Mouse (Mus musculus) MN1 (cell line): ENCODE measurements around the gene Zfp536.
"Not testable (repeated sequence)": the region's sequence is repeated elsewhere in the genome, so short reads cannot be mapped to it uniquely, and the experiment has no call there.

Experiments
- DNase-seq: peaks from one replicate; pipeline ENCODE4 v3.0.0-alpha.2; 2016; ENCODE audit warnings: low spot score

Gene Zfp536

GRCm38 (mm10) chr7:37758886-37759285 is 14.6 kb downstream of the Zfp536 start:
- no peak for DNase-seq

GRCm38 (mm10) chr7:37753024-37753423 is 20.4 kb downstream of the Zfp536 start:
- no peak for DNase-seq

GRCm38 (mm10) chr7:37746133-37746761 is 27.2 kb downstream of the Zfp536 start:
- DNase-seq, result no peak

- DNase-seq, result no peak
These were observed 30.1 kb downstream of the Zfp536 start for GRCm38 (mm10) chr7:37743350-37743749.

GRCm38 (mm10) chr7:37737191-37737590 is 36.2 kb downstream of the Zfp536 start:
- DNase-seq, result no peak

GRCm38 (mm10) chr7:37736413-37736720 is 37.1 kb downstream of the Zfp536 start:
- no peak for DNase-seq

- DNase-seq, result no peak
These were observed 37.6 kb downstream of the Zfp536 start for GRCm38 (mm10) chr7:37735707-37736412.

- DNase-seq, result no peak
These were observed 38.3 kb downstream of the Zfp536 start for GRCm38 (mm10) chr7:37735101-37735500.

- no peak for DNase-seq
These were observed 38.9 kb downstream of the Zfp536 start for GRCm38 (mm10) chr7:37734576-37734975.

- no peak for DNase-seq
These were observed 39.4 kb downstream of the Zfp536 start for GRCm38 (mm10) chr7:37733996-37734395.

GRCm38 (mm10) chr7:37732741-37733140 is 40.7 kb downstream of the Zfp536 start:
- no peak for DNase-seq

- DNase-seq, result no peak
These were observed 45.7 kb downstream of the Zfp536 start for GRCm38 (mm10) chr7:37727746-37728145.

- DNase-seq, result no peak
These were observed 49.2 kb downstream of the Zfp536 start for GRCm38 (mm10) chr7:37724002-37724790.

- no peak for DNase-seq
These were observed 50.2 kb downstream of the Zfp536 start for GRCm38 (mm10) chr7:37723191-37723592.

GRCm38 (mm10) chr7:37721676-37722075 is 51.8 kb downstream of the Zfp536 start:
- DNase-seq, result no peak

- no peak for DNase-seq
These were observed 54.6 kb downstream of the Zfp536 start for GRCm38 (mm10) chr7:37718671-37719402.

GRCm38 (mm10) chr7:37717071-37717470 is 56.4 kb downstream of the Zfp536 start:
- DNase-seq, result no peak

- DNase-seq, result no peak
These were observed 56.8 kb downstream of the Zfp536 start for GRCm38 (mm10) chr7:37716626-37717025.

- DNase-seq, result no peak
These were observed 69.0 kb downstream of the Zfp536 start for GRCm38 (mm10) chr7:37704464-37704863.

GRCm38 (mm10) chr7:37697378-37697777 is 76.1 kb downstream of the Zfp536 start:
- DNase-seq, result not testable (repeated sequence)

GRCm38 (mm10) chr7:37695066-37695465 is 78.4 kb downstream of the Zfp536 start:
- no peak for DNase-seq

GRCm38 (mm10) chr7:37690606-37691005 is 82.8 kb downstream of the Zfp536 start:
- DNase-seq, result no peak
